Mouse (Mus musculus): Measurements from ENCODE around the gene Ina.

GRCm38 (mm10) chr19:46991145-46991544 is 23.4 kb upstream of the Ina start:
- peak; percentile 97 to 99 (median 99) for TF ChIP-seq CTCF (IDR thresholded peaks at IDR 0.05 in 2 of 3, conservative IDR thresholded peaks at IDR 0.05 in 1 of 3; ENCODE audit: control insufficient read depth in 1 of 3, insufficient read depth in 1 of 3, low read depth in 2 of 3, low read length in 3 of 3, poor library complexity in 1 of 3, severe bottlenecking in 1 of 3)
- TF ChIP-seq EP300 (IDR thresholded peaks at IDR 0.05; ENCODE audit: low read depth in 1 of 2, low read length in 2 of 2), result no peak
- TF ChIP-seq GABPA (IDR thresholded peaks at IDR 0.05; ENCODE audit: low read depth, low read length), result no peak
- TF ChIP-seq TBP (IDR thresholded peaks at IDR 0.05; ENCODE audit: low read depth, low read length), result 0 out of 2 replicates have a peak, but pooled peaks have one; percentile 45
- no peak; the same call in 1 of the 2 replicates for TF ChIP-seq MAX (IDR thresholded peaks at IDR 0.05; ENCODE audit: low read length)
- peak; percentile 43; the same call in 1 of the 2 replicates for TF ChIP-seq ETS1 (IDR thresholded peaks at IDR 0.05; ENCODE audit: low read depth, low read length)

Measured in MEL (cell line).